Mouse (Mus musculus) hindbrain, embryonic 13.5 days (tissue): ENCODE results near the gene Wwox. TPM values are rescaled to one million over a fixed set of nuclear protein-coding genes. Genes with fewer than 3 reads are reported as not detected.

Experiments used
- ATAC-seq: fragments of 200-750 bp; cut with Nextera tagmentation; 2 replicates; pipeline ENCODE4 v1.8.0; 2017; ENCODE audit warnings: moderate TSS enrichment; ENCODE audit not compliant: low FRiP score
- H3K27ac ChIP-seq: fragments of 300-500 bp; sonication (generic); 2 replicates; pipeline ENCODE4 v1.5.1; 2015; ENCODE audit warnings: inconsistent platforms, mild to moderate bottlenecking, moderate library complexity
- H3K27me3 ChIP-seq: fragments of 300-500 bp; sonication (generic); 2 replicates; pipeline ENCODE4 v1.6.1; 2015; ENCODE audit warnings: mild to moderate bottlenecking, inconsistent platforms
- H3K36me3 ChIP-seq: fragments of 300-500 bp; sonication (generic); 2 replicates; pipeline ENCODE4 v1.6.1; 2015; ENCODE audit warnings: mild to moderate bottlenecking, inconsistent platforms
- H3K4me1 ChIP-seq: fragments of 300-500 bp; sonication (generic); replicated peaks from 2 replicates; pipeline ENCODE4 v1.6.1; 2015; ENCODE audit warnings: inconsistent platforms
- H3K4me2 ChIP-seq: fragments of 300-500 bp; sonication (generic); 2 replicates; pipeline ENCODE4 v1.6.1; 2015; ENCODE audit warnings: inconsistent platforms, mild to moderate bottlenecking, moderate library complexity
- H3K4me3 ChIP-seq: fragments of 300-500 bp; sonication (generic); 2 replicates; pipeline ENCODE4 v1.5.1; 2015; ENCODE audit warnings: mild to moderate bottlenecking, inconsistent platforms
- H3K9ac ChIP-seq: fragments of 300-500 bp; sonication (generic); 2 replicates; pipeline ENCODE4 v1.6.1; 2015; ENCODE audit warnings: mild to moderate bottlenecking, inconsistent platforms
- H3K9me3 ChIP-seq: fragments of 300-500 bp; sonication (generic); 2 replicates; pipeline ENCODE4 v1.6.1; 2016; ENCODE audit warnings: inconsistent platforms
- WGBS: fragments of 180-500 bp; shearing (Covaris S2); methylation state at CpG from one replicate; pipeline ENCODE4 v1.1.7; 2015; 5-methylcytosine and 5-hydroxymethylcytosine counted together
- polyA plus RNA-seq: library from polyadenylated mRNA; unstranded; fragments of >200 nt; fragmentation: Nextera tagmentation; extraction: Ambion mirVana; gene quantifications from 2 replicates; pipeline ENCODE4 v1.2.1, GENCODE M21; 2015

Wwox gene
- polyA plus RNA-seq, 1 experiment from 2014 or later = 13.8 TPM

DNA sequence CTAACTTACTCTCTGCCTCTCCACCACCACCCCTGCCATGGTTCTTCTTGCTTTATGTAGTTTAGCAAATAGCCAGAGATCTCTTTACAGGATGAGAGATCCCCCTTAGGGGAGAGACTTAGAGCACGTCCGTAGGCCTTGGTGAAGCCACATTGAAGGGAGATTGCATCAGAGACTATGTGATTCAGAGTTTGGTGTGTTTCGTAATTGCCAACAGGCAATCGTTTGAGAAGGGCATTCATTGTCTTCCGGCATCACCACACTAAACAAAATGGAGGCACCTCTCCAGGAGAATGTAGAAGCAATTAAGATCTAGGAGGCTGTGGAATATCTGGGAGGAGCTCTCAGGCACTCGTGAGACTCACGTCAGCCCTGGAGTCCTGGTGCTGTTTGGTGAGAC lies 408.2 kb downstream of the Wwox start:
- Histone ChIP-seq H3K4me1 (peaks cover 51% of the 10 kb centered on the region), H3K4me3 (no peak overlapping the region), H3K27me3 (no peaks in the 10 kb centered on the region), H3K27ac (no peak overlapping the region), H3K9ac (no peak overlapping the region), H3K4me2 (no peak overlapping the region), H3K36me3 (no peaks in the 10 kb centered on the region), H3K9me3 (no peaks in the 10 kb centered on the region)
- no peak for ATAC-seq
- 93% methylated on average over 7 of the region's 7 CpGs for WGBS

DNA sequence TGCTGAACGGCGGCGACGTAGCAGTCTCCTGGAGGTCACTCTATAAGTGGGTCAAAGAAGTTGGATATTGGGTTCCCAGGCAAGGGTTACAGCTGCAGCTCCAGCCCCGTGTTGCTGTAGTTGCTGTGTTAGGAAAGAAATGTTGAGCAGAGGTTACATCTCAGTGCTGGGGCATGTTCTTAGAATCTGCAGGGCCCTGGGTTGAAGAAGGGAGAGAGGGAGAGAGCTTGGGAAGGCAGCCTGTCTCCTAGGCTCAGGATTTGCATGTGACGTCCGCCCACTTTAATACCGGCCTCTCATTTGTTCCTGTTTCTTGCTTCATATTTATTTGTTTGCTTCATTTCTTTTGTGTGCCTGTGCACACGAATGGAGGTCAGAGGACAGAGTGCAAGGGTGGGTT lies 410.0 kb downstream of the Wwox start:
- Histone ChIP-seq H3K4me1 (peaks cover 43% of the 10 kb centered on the region), H3K9ac (no peak overlapping the region), H3K4me2 (no peak overlapping the region), H3K36me3 (no peaks in the 10 kb centered on the region), H3K4me3 (no peak overlapping the region), H3K27ac (no peak overlapping the region), H3K9me3 (no peaks in the 10 kb centered on the region), H3K27me3 (0 out of 2 replicates have a peak, but pooled peaks cover 2% of the 10 kb centered on the region)
- WGBS = 56% methylated on average over 9 of the region's 9 CpGs
- no peak for ATAC-seq

DNA sequence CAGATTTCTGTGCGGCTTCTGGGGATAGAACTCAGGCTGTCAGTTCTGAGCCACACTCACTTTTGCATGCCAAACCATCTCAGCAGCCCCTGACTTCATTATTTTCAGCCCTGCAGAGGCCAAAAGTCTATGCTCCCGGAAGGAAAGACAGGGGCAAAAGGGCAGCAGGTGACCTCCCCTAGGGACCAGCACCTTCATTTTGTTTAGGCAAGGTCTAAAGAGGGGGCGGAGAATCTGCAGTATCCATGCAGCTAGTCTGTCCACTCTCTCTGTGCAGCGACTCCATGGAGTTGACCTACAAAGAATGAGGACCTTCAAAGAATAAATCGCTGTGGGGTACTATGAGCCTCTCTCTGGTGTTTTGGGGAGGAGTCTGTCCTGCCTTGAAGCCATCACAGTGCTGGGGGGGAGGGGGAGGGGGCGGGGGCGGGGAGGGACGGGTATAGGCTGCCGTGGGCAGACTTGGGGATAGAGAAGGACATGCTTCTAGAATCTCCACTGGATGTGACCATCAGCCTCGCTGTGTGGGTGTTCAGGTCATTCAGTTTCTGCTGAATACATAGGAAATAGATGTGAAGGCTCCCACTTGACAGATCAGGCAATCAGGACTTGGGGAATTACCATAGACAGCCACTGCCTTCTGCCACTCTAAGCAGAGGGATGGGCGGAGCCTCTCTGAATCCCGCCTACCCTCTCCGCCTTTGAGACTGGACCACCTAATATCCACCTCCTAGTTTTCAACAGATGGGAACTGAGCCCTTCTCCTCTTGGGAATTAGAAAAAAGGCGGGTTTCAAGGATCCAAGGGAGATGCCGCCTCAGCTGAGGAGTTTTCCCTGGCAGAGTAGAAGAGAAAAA lies 410.8 kb downstream of the Wwox start:
- Histone ChIP-seq H3K36me3 (no peaks in the 10 kb centered on the region), H3K9ac (no peak overlapping the region), H3K27me3 (0 out of 2 replicates have a peak, but pooled peaks cover 7% of the 10 kb centered on the region), H3K27ac (no peak overlapping the region), H3K9me3 (no peaks in the 10 kb centered on the region), H3K4me1 (peaks cover 40% of the 10 kb centered on the region), H3K4me3 (no peak overlapping the region), H3K4me2 (no peak overlapping the region)
- ATAC-seq = no peak
- 38% methylated on average over 15 of the region's 15 CpGs for WGBS

DNA sequence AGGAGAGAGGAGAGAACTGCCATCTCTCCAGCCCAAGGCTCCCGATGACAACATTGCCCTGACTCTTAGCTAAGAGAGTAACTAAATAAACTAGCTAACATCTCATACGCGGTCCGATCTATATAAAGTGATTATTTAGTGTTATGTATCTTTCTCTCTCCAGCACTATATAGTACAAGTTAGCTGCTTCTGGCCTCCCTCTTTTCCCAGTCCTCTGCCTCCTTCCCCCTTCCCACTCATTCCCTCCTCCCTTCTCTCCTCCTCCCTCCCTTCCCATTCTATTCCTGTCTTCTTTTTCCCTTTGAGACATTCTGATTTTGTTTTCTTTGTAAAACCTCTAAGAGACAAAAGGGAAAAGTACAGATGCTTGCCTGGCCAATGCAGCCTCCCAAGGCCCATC lies 414.3 kb downstream of the Wwox start:
- Histone ChIP-seq H3K27ac (no peak overlapping the region), H3K4me3 (no peak overlapping the region), H3K9me3 (no peaks in the 10 kb centered on the region), H3K36me3 (no peaks in the 10 kb centered on the region), H3K9ac (no peak overlapping the region), H3K4me1 (peaks cover 30% of the 10 kb centered on the region), H3K27me3 (0 out of 2 replicates have a peak, but pooled peaks cover 7% of the 10 kb centered on the region), H3K4me2 (no peak overlapping the region)
- no peak for ATAC-seq
- WGBS = 91% methylated on average over 4 of the region's 4 CpGs

DNA sequence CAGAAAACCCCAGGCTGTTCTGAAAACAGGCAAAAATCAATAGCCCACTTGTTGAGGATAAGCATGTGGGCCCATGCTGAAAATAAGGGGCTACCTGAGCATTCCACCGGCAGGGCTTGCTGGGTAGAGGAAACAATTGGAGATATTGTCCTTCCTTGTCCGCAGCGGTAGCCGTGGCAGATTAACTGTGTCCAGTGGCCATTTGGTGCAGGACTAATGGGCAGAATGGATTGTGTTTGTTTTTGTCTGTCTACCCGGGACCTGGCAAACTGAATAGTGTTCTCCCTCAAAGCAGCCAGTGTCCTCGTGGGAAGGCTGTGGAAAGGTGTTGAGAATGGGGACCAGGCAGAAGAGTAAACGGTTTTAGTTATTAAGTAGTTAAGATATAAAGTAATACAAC lies 416.4 kb downstream of the Wwox start:
- H3K9ac ChIP-seq = no peak overlapping the region
- H3K27ac ChIP-seq = no peak overlapping the region
- no peaks in the 10 kb centered on the region for H3K36me3 ChIP-seq
- no peak overlapping the region for H3K4me2 ChIP-seq
- no peaks in the 10 kb centered on the region for H3K9me3 ChIP-seq
- 0 out of 2 replicates have a peak, but pooled peaks cover 7% of the 10 kb centered on the region for H3K27me3 ChIP-seq
- 11% methylated on average over 7 of the region's 7 CpGs for WGBS
- ATAC-seq = no peak
- H3K4me3 ChIP-seq = no peak overlapping the region
- H3K4me1 ChIP-seq = peaks cover 11% of the 10 kb centered on the region

DNA sequence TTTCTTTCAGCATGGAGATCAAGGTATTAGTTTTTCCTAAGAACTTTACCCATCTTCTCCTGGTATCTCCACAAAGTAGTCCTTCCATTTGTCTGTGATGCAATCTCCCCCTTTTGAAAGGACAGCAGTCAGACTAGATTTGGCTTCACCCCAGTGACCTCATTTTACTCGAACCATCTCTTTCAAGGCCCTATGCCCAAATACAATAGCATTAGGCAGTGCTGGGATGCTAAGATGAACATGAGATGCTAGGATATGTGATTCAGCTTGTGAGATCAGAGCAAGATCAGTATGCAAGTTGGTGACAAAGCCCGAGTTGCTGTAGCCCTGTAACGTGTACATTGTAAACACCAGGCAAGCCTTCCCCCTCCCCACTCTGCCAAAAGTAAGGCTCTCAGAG lies 426.5 kb downstream of the Wwox start:
- WGBS = 25% methylated on average over 3 of the region's 3 CpGs
- Histone ChIP-seq H3K36me3 (no peaks in the 10 kb centered on the region), H3K27me3 (no peaks in the 10 kb centered on the region), H3K4me2 (no peak overlapping the region), H3K9ac (no peak overlapping the region), H3K4me3 (no peak overlapping the region), H3K4me1 (no peaks in the 10 kb centered on the region), H3K27ac (no peak overlapping the region), H3K9me3 (0 out of 2 replicates have a peak, but pooled peaks cover 8% of the 10 kb centered on the region)
- ATAC-seq = no peak

DNA sequence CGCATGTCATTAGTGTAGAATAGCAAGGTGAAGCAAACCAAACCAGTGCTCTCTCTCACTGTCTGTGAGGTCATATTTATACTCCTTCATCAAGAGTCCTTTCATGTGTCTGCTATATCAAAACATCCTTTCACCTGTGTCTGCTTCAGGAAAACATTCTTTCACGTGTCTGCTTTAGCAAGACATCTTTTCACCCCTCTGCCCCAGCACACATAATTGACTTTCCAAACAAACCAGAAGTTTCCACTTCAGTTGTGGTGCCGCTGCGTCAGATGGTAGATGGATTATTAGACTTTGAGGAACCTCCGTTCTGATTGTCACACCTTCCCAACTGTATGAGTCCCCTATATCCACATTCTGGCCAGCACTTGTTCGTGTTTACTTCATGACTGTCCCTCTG lies 429.9 kb downstream of the Wwox start:
- 90% methylated on average over 6 of the region's 6 CpGs for WGBS

DNA sequence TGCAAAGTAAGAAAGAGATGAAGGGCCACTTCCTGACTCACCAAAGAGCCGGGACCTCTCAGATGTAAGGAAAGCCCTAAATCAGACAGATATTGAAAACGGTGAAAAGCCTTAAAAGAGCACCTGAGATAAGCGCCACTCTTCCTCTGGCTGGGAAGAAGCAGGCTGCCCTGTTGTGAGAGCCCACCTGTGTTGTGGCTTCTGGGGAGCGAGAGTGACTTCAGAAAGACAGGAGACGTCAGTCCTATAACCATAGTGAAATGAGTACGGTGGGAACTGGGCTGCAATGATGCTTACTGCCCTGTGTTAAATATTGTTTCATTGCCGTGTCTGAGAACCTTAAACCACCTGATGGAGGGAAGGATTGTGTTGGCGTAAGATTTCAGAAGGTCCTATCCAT lies 431.0 kb downstream of the Wwox start:
- Histone ChIP-seq H3K27me3 (no peaks in the 10 kb centered on the region), H3K27ac (no peak overlapping the region), H3K9ac (no peak overlapping the region), H3K36me3 (no peaks in the 10 kb centered on the region), H3K9me3 (0 out of 2 replicates have a peak, but pooled peaks cover 8% of the 10 kb centered on the region), H3K4me1 (no peaks in the 10 kb centered on the region), H3K4me2 (no peak overlapping the region), H3K4me3 (no peak overlapping the region)
- ATAC-seq = no peak
- WGBS = 93% methylated on average over 8 of the region's 8 CpGs

More for the DNA sequence above, 429.9 kb downstream of the Wwox start:
- no peak overlapping the region for H3K4me3 ChIP-seq
- H3K4me2 ChIP-seq = no peak overlapping the region
- H3K36me3 ChIP-seq = no peaks in the 10 kb centered on the region
- no peak overlapping the region for H3K27ac ChIP-seq
- no peaks in the 10 kb centered on the region for H3K4me1 ChIP-seq
- no peak overlapping the region for H3K9ac ChIP-seq
- 0 out of 2 replicates have a peak, but pooled peaks cover 8% of the 10 kb centered on the region for H3K9me3 ChIP-seq
- H3K27me3 ChIP-seq = no peaks in the 10 kb centered on the region
- no peak for ATAC-seq

DNA sequence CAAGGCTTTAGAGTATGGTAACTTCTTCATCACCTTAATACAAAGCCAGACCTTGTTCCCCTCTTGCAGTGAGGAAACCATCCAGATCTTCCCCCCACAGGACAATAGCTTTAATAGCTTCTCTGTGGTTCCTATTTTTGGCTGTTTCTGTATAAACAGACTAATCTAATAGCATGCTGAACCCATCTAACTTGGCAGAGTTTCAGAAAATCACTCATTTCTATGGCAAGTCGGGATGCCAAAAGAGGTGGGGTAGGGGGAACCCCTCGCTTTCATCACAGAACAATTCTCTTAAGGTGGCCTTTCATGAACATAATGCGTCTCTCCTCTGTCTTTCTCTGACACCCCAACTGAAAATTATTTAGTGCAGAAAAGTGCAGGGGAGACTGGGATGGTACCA lies 433.0 kb downstream of the Wwox start:
- Histone ChIP-seq H3K4me2 (no peak overlapping the region), H3K27me3 (no peaks in the 10 kb centered on the region), H3K4me1 (peaks cover 18% of the 10 kb centered on the region), H3K27ac (no peak overlapping the region), H3K9ac (no peak overlapping the region), H3K36me3 (no peaks in the 10 kb centered on the region), H3K4me3 (no peak overlapping the region), H3K9me3 (0 out of 2 replicates have a peak, but pooled peaks cover 8% of the 10 kb centered on the region)
- no peak for ATAC-seq
- WGBS = 65% methylated on average over 3 of the region's 3 CpGs

DNA sequence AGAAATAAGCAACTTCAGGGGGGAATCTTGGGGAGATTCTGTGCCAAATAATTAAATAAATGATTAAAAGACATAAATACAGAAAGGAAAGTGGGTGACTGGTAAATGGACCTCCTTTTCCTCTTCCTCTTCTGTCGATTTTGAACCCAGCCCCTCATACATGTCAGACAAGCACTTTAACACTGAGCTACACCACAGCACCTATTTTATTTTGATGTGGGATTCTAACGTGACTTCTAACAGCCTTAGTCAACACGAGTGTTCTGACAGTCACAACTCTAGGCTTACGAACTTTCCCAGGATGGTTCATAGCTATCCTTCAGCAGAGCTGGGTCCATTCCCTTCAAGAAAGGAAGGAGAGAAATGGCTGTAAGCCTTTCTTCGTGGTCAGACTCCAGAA lies 435.7 kb downstream of the Wwox start:
- no peak overlapping the region for H3K4me3 ChIP-seq
- H3K9me3 ChIP-seq = no peaks in the 10 kb centered on the region
- no peak for ATAC-seq
- H3K27ac ChIP-seq = no peak overlapping the region
- 87% methylated on average over 5 of the region's 5 CpGs for WGBS
- H3K4me2 ChIP-seq = no peak overlapping the region
- H3K9ac ChIP-seq = no peak overlapping the region
- peaks cover 11% of the 10 kb centered on the region; the same call in 1 of the 2 replicates for H3K27me3 ChIP-seq
- peaks cover 26% of the 10 kb centered on the region for H3K4me1 ChIP-seq
- no peaks in the 10 kb centered on the region for H3K36me3 ChIP-seq

DNA sequence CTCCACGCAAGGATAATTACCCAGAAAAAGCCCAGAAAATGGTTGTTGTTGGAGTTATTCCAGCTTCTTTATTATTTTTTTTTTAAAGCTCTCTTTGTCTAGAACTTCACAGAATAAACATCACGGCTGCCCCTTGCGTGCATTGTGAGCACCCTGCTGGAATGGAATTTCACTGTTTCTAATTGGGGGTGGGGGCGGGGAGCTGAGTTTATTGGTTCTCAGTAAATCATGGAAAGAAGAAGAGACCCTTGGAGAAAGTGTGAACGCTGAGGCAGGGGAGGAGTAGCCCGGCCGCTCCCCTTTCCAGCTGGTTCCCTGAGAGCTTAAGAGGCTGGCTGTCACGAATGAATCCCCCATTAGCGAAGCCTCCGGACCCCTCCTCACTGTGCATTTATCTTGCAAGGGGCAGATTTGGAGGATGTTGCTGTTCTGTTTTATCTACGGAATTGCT lies 436.7 kb downstream of the Wwox start:
- H3K4me2 ChIP-seq = peak overlapping the region; percentile 35
- no peaks in the 10 kb centered on the region for H3K9me3 ChIP-seq
- H3K4me3 ChIP-seq = no peak overlapping the region
- peaks cover 26% of the 10 kb centered on the region for H3K4me1 ChIP-seq
- H3K27me3 ChIP-seq = peaks cover 11% of the 10 kb centered on the region; the same call in 1 of the 2 replicates
- WGBS = 6% methylated on average over 11 of the region's 11 CpGs
- no peaks in the 10 kb centered on the region for H3K36me3 ChIP-seq
- no peak overlapping the region for H3K9ac ChIP-seq
- no peak for ATAC-seq
- H3K27ac ChIP-seq = peak overlapping the region; percentile 36; the same call in 1 of the 2 replicates

DNA sequence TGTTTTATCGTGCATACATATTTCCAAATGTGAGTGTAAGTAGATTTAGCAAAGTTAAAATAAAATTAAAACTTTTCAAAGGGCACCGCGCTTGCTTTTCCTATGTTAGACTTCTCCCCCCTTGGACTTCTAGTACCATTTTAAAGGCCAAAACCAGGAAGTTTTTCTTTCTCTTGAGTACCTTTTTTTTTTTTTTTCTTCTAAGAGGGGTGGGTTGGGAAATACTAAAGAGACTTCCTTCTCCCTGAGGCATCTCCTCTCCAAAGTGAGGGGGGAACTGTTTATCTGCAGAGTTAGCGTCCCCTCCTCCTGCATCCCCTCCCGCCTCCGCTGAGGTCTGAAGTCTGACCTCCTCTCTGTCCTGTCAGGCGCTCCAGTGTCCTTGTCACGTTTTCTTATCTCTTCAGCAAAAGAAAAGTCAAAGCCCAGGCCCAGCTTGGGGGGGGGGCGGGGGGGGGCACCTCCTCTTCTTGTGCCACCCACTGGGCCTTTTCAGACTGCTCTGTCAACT lies 437.3 kb downstream of the Wwox start:
- no peak overlapping the region for H3K9ac ChIP-seq
- peaks cover 11% of the 10 kb centered on the region; the same call in 1 of the 2 replicates for H3K27me3 ChIP-seq
- no peak for ATAC-seq
- H3K9me3 ChIP-seq = no peaks in the 10 kb centered on the region
- 31% methylated on average over 9 of the region's 9 CpGs for WGBS
- no peak overlapping the region for H3K27ac ChIP-seq
- no peak overlapping the region for H3K4me3 ChIP-seq
- H3K4me2 ChIP-seq = no peak overlapping the region; the same call in 1 of the 2 replicates
- H3K36me3 ChIP-seq = no peaks in the 10 kb centered on the region
- peaks cover 28% of the 10 kb centered on the region for H3K4me1 ChIP-seq
